Mouse (Mus musculus) fat pad, adult 2 months (tissue): ENCODE measurements around the gene Espl1.

Experiments used
- DNase-seq: peaks from one replicate; pipeline ENCODE4 v3.0.0-alpha.2; 2011; ENCODE audit warnings: low read depth, low spot score; ENCODE audit errors: extremely low read depth

Gene Espl1

DNA sequence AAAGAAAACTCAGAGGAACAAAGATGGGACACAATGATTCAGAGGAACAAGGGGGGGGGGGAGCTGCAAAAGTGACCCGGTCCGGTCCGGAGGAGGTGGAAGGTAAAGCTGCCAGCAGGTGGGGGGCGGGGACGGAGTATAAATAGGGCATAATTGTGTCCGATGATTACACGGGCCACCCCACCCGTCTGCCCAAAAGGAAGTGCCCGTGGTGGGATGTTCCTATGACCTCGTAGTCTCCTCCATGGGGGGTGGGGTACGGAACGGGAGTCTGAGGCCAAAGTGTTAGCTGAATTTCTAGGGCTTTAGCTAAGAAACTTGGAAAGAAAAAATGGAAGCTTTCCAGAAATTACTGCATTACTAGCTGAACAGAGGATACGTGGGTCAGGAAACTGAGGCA lies 73.9 kb downstream of the Espl1 start:
- DNase-seq = no peak

DNA sequence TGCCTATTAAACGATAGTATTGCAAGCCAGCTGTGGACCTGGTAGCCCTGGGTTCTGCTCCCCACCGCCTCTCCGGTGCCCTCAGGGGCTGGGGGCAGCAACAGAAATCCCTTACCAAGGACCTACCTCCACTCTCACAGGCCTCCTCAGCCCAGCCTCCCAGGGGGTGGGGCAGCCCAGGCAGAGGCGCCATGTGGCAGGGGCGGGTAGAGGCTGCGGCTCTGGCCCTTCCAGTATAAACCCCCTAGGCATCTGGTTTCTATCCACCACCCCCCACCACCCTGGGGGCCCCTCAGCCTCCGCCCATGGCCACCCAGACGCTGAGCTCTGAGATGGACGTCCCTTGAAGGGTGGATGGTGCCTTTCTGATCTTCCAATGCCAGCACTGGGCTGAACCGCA lies 74.7 kb downstream of the Espl1 start:
- DNase-seq = no peak
